Mouse (Mus musculus) heart, postnatal 10 days (tissue): ENCODE results near the gene Samd4. TPM values are rescaled to one million over a fixed set of nuclear protein-coding genes. Genes with fewer than 3 reads are reported as not detected.
"Not testable (repeated sequence)": the region's sequence is repeated elsewhere in the genome, so short reads cannot be mapped to it uniquely, and the experiment has no call there.

Source experiments
- DNase-seq, 2 experiments: peaks; one replicate each; pipeline ENCODE4 v3.0.0; 2021
- intact Hi-C: fragments of 180-260 bp; cut with DNase I; formaldehyde crosslinking; loops from one replicate; pipeline ENCODE4 v1.15.1; 2025
- total RNA-seq, 2 experiments: library from RNA; stranded (reverse); gene quantifications; 2 replicates each; pipeline ENCODE4 v1.2.3; 2021

The Samd4 gene
- total RNA-seq, 2 experiments from 2014 or later: 64.3 to 67.9 TPM

- peak; percentile 43 for DNase-seq
- intact Hi-C loops: loop anchor here (5.0 kb wide), 2 partner anchors 99 to 169 kb away; partner anchors contain the start of gene Gch1
These were observed 205.7 kb downstream of the Samd4 start for GRCm38 (mm10) chr14:47088339-47088738.

- intact Hi-C loops: loop anchor here (5.0 kb wide), 2 partner anchors 98 to 168 kb away; partner anchors contain the start of gene Gch1
- DNase-seq: peak; percentile 48 to 70
These were observed 206.5 kb downstream of the Samd4 start for GRCm38 (mm10) chr14:47089153-47089552.

- intact Hi-C loops: no loop called here
- no peak for DNase-seq
These were observed 209.3 kb downstream of the Samd4 start for GRCm38 (mm10) chr14:47091908-47092307.

DNA sequence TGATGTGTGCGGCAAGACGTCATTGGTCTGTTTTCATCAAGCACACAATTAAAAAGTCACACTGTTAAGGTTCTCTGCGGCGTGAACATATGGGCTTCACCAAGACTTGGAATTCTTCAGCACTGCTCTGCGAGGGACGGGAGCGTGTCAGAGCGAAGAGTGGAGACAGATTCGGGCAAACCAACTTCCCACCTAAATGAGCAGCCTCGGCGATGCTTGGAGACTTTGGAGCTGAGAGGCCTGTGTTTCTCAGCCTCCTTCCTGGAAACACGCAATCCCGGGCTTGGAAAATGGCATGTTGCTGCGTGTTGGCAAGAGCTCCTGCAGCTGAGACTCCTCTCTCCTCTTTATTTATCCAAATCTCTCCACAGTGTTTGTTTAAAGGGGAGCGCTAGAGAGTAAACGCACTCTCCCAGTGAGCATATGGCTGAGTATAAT is 210.7 kb downstream of the Samd4 start:
- DNase-seq: no peak
- intact Hi-C loops: no loop called here

DNA sequence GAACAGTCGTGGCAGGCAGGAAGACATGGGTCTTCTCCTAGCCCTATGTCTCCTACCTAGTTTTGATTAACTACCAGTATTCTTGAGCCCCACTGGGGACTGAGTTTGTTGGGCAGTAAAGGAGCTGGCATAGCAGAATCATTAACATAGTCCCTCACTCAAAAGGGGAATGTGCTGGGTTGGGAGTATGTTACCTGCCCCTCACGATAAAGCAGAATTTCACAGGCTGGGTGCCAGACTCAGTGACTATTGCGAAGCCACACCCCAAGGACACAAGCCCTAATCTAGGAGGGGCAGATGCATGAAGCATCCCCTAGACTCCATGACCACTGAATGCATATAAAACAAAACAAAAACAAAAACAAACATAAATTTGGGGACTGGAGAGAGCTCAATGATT is 212.4 kb downstream of the Samd4 start:
- DNase-seq: no peak
- intact Hi-C loops: no loop called here

- intact Hi-C loops: no loop called here
- peak; percentile 78 to 79 for DNase-seq
These were observed 213.7 kb downstream of the Samd4 start for GRCm38 (mm10) chr14:47096357-47096756.

DNA sequence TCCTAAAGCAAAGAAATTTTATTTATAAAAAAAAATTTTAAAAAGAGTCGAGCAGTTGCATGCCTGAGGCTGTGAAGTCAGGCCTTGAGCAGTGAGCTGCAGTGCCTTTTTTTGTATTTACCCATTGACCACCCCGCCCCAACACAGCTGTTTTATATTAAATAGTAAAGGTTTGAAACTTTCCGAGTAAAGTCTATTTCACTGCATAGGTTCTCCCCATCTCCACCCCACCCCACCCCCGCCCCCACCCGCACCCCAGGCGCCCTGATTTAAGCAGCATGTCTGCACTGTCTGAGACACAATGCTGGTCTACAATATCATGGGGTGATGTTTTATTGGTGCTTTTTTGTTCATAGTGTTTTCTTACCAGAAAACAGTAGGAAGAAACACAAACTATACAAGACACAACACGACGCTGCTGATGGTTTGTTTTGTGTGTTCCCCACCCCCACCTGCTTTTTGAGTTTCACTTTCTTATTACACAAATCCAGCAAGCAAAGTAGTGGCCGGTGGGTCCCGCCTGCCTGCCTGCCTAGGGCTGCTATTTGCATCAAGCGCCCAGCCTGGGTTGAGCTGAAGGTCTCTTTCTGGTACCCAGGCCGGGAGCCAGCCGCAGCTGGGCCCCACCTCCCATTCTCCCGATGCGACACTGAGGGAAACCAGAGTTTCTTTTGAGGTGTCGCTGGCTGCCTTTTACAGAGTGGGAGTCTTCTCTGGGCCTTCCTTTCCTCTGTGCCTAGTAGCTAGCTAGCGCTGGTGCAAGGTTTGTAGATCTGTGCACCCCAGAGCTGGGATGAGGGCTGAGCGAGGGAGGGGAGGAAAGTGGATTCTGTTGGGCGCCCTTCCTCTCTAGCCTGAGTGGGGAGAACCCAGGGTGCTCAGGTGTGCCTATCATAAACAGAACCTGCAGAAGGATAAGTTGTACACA is 221.9 kb downstream of the Samd4 start:
- no peak for DNase-seq
- intact Hi-C loops: loop anchor here (5.0 kb wide), 1 partner anchor 153 kb away; no protein-coding TSS in a partner anchor

DNA sequence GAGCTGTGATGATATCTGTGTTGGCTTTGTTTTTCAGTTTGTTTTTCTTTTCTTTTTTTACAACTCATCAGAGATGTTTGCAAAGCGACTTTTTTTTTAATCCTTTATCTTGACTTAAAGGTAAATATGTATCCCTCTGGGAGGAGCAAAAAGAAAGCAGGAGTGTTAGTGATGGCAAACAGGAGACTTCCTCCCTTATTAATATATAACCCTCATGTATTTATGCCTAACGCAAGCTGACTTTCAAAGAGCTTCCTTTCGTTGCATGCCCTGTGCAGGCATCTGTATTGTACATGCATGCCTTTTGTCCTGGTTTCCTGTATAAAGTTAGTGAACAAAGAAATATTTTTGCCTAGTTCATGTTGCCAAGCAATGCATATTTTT is 222.5 kb downstream of the Samd4 start:
- intact Hi-C loops: no loop called here
- no peak for DNase-seq

- intact Hi-C loops: no loop called here
- DNase-seq: no peak
These were observed 223.1 kb downstream of the Samd4 start for GRCm38 (mm10) chr14:47105755-47106154.

DNA sequence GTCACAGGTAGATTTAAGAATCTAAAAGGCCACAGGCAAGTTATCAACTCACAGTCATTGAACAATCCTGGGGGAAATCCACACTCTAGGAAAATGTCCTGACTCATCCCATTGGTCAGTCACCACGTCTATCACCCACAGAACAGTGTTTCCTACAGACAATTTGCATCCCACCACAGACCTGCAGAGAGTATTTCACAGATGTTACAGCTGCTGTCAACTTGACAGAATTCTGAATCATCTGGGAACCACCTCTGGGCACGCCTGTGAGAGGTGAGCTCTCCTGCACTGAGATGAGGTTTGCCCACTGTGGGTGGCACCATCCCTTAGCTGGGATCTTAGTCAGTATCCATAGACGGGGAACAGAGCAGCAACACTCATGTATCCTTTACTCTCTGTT is 224.8 kb downstream of the Samd4 start:
- DNase-seq: no peak
- intact Hi-C loops: no loop called here

DNA sequence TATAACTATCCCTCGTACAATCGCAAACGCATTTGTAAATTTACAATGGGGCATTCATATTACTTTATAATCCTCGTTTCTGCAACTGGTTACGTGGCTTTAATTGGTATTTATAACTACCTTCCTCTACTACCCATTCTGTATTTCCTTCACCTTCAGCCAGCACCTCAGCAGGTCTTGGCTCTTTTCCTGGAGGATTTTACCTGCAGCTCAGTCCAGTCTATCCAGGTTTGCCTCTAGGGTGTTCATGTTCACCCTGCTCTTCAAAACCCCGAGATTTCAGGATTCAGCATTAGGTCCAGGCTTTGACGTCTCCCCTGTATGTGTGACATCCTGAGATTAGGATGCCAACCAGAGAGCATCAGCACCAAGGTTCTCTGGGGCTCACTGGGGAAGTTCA is 227.7 kb downstream of the Samd4 start:
- DNase-seq, intact Hi-C loops: not testable (repeated sequence)

- no peak for DNase-seq
- intact Hi-C loops: no loop called here
These were observed 228.7 kb downstream of the Samd4 start for GRCm38 (mm10) chr14:47111341-47111740.

DNA sequence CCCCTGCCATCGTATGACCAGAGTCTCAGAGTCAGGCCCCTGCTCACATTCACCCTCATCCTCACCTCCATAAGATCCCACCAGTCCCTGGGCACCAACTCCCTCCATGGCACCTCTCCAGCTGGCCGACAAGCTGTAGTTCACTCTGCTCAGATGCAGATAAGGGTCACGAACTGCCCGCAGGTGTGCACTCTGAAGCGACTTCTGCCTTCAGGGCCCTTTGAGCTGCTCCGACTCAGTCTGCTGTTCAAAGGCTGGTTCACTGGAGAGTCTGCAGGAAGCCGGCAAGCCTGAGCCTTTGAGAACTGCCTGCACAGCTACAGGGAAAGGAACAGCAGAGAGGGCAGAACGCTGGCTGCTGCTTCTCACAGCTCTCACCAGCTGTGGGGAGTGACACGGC is 232.5 kb downstream of the Samd4 start:
- intact Hi-C loops: no loop called here
- DNase-seq: no peak

DNA sequence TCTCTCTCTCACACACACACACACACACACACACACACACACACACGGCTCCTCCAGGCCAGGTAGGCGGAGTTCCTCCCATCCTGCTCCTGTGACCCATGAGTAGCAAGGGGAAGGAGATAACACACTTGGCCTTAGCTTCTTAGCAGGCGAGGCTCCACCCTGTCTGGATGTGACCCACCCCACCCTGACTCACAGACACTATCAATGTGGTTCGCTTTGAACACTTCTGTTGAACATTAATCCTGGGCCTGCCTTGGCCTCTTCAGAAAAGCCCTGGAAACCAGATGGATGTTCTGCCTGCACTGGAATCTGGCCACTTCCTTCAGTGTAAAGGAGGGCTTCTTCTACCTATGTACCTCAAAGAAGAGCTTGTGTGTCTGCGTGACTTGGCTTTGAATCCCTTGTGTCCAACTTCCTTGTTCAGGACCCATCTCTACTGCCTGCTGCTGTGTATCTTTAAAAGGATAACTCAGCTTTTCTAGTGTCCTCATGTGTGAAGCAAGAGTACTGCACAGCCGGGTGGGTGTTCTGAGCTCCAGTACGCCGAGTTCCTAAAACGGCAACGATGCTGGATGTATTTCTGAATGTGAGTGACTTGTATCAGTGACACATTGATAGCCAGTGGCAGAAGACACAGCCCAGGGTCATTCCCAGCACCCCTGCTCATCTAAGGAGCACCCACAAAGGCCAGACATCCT is 233.6 kb downstream of the Samd4 start:
- intact Hi-C loops: no loop called here
- DNase-seq: no peak

DNA sequence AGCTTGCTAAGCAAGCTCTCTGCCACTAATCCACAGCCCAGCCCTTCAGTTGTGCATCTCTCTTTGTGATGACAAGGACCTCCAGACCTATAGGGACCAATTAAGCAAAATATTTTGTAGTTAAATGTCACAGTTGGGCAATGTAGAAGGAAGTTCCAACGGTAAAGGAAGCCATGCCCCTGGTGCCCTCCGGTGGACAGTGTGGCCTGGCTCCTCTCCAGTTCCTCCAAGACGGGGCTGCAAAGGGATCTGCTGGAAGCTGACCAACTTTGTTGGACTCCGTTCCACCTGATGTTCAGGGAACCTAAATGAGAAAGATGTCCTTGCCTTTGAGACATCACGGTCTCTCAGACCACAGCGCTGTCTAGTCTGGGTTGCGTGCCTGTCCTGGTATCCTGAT is 234.9 kb downstream of the Samd4 start:
- no peak for DNase-seq
- intact Hi-C loops: no loop called here

GRCm38 (mm10) chr14:47127987-47128386 is 245.3 kb downstream of the Samd4 start:
- intact Hi-C loops: no loop called here
- no peak for DNase-seq

DNA sequence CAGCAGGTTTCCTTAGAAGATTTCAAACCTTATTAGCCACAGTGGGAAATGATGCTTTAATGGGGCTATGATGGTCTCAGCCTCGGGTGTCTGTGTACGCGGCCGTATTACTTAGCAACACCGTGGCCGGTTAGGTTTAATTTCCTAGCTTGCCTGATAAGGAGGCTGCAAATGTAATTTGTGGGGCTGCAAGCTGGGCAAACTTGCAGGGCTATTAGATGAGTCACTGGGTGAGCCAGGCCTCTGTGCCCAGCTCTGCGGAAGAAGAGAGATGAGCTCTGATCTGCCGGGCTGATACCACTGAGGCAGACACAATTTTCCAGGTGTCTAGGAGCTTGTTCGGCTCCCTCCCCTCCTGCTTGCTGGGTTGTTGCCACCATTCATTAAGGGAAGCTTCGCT is 251.3 kb downstream of the Samd4 start:
- intact Hi-C loops: no loop called here
- no peak for DNase-seq

- no peak for DNase-seq
- intact Hi-C loops: no loop called here
These were observed 254.0 kb downstream of the Samd4 start for GRCm38 (mm10) chr14:47136637-47137036.

GRCm38 (mm10) chr14:47138853-47139252 is 256.2 kb downstream of the Samd4 start:
- DNase-seq: no peak
- intact Hi-C loops: no loop called here

DNA sequence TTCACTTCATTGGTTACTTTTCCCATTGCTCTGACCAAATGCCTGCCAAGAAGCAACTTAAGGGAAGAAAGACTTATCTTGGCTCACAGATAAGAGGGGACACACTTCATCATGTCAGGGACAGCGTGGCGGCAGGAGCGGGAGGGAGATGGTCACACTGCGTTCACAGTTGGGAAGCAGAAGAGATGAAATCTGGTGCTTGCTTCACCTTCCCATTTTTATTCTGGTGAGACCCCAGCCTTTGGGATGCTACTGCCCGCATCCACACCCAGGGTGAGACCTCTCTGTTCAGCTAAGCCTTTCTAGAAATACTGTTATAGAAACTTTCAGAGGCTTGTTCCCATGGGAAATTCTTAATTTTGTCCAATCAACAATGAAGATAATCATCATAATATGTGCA is 261.7 kb downstream of the Samd4 start:
- no peak for DNase-seq
- intact Hi-C loops: no loop called here

DNA sequence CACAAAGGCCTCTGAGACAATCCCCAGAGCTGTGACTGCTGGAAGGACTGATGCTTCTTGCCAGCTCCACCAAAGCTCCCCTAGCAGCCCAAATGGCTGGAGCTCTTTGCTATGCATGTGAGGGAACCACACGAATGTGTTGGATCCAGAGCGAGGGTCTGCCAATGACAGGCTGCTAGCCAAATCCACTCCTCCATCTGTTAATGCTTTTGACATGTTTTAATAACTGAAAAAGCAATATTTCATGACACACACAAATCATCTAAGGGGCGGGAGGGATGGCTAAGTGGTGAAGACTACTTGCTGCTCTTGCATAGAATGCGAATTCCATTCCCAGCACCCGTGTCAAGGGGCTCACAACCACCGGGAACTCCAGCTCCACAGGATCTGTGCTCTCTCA is 268.7 kb downstream of the Samd4 start:
- DNase-seq: no peak
- intact Hi-C loops: loop anchor here (5.0 kb wide), 1 partner anchor 51 kb away; no protein-coding TSS in a partner anchor

GRCm38 (mm10) chr14:47154303-47154702 is 271.6 kb downstream of the Samd4 start:
- DNase-seq: no peak
- intact Hi-C loops: loop anchor here (5.0 kb wide), 1 partner anchor 48 kb away; no protein-coding TSS in a partner anchor
